Mouse (Mus musculus) embryo, embryonic 9.5 days (tissue): ENCODE data around the gene Ehbp1.

ENCODE experiments used
- DNase-seq: peaks from one replicate; pipeline ENCODE4 v3.0.0-alpha.2; 2017; ENCODE audit errors: extremely low spot score

The Ehbp1 gene

GRCm38 (mm10) chr11:22001321-22002061 lies 340.6 kb downstream of the Ehbp1 start:
- DNase-seq, result peak; percentile 90

- peak; percentile 51 for DNase-seq
Observed at GRCm38 (mm10) chr11:22000316-22001076, 341.6 kb downstream of the Ehbp1 start.

GRCm38 (mm10) chr11:21999396-22000315 lies 342.4 kb downstream of the Ehbp1 start:
- DNase-seq, result peak; percentile 52

GRCm38 (mm10) chr11:21998141-21999047 lies 343.7 kb downstream of the Ehbp1 start:
- peak; percentile 54 for DNase-seq

- DNase-seq, result peak; percentile 46
Observed at GRCm38 (mm10) chr11:21997561-21998140, 344.4 kb downstream of the Ehbp1 start.

GRCm38 (mm10) chr11:21996661-21997560 lies 345.2 kb downstream of the Ehbp1 start:
- peak; percentile 73 for DNase-seq

- no peak for DNase-seq
Observed at GRCm38 (mm10) chr11:21996325-21996647, 345.8 kb downstream of the Ehbp1 start.

- DNase-seq, result peak; percentile 55
Observed at GRCm38 (mm10) chr11:21995534-21996324, 346.4 kb downstream of the Ehbp1 start.

- DNase-seq, result peak; percentile 38
Observed at GRCm38 (mm10) chr11:21994377-21995370, 347.4 kb downstream of the Ehbp1 start.

GRCm38 (mm10) chr11:21993597-21994376 lies 348.3 kb downstream of the Ehbp1 start:
- peak; percentile 73 for DNase-seq

- DNase-seq, result peak; percentile 70
Observed at GRCm38 (mm10) chr11:21992761-21993596, 349.1 kb downstream of the Ehbp1 start.

GRCm38 (mm10) chr11:21988398-21988946 lies 353.6 kb downstream of the Ehbp1 start:
- no peak for DNase-seq

- DNase-seq, result no peak
Observed at GRCm38 (mm10) chr11:21985118-21985517, 357.0 kb downstream of the Ehbp1 start.

GRCm38 (mm10) chr11:21974005-21974531 lies 368.0 kb downstream of the Ehbp1 start:
- DNase-seq, result no peak

GRCm38 (mm10) chr11:21973597-21973996 lies 368.5 kb downstream of the Ehbp1 start:
- DNase-seq, result no peak
